Mouse (Mus musculus) heart, adult 2 months (tissue): ENCODE measurements around the gene Ntf3. TPM values are rescaled to one million over a fixed set of nuclear protein-coding genes. Genes with fewer than 3 reads are reported as not detected.

Source experiments
- DNase-seq, 2 experiments: peaks; one replicate each; pipeline ENCODE4 v3.0.0; 2021
- H3K27ac ChIP-seq: fragments of 200-600 bp; 2 replicates; pipeline ENCODE4 v1.8.1; 2022
- H3K27me3 ChIP-seq: fragments of 200-500 bp; 2 replicates; pipeline ENCODE4 v1.6.1; 2012; ENCODE audit warnings: mild to moderate bottlenecking, low read length, inconsistent platforms, mixed read lengths; ENCODE audit not compliant: control insufficient read depth, insufficient read depth
- H3K36me3 ChIP-seq: fragments of 200-500 bp; 2 replicates; pipeline ENCODE4 v1.6.1; 2012; ENCODE audit warnings: low read length, inconsistent platforms; ENCODE audit not compliant: control insufficient read depth, insufficient read depth
- H3K4me1 ChIP-seq: fragments of 200-500 bp; 2 replicates; pipeline ENCODE4 v1.6.1; 2011; ENCODE audit warnings: low read length; ENCODE audit not compliant: control insufficient read depth, insufficient read depth
- H3K4me3 ChIP-seq: fragments of 200-600 bp; 2 replicates; pipeline ENCODE4 v1.8.1; 2022
- H3K79me2 ChIP-seq: fragments of 200-500 bp; replicated peaks from 2 replicates; pipeline ENCODE4 v1.6.1; 2012; ENCODE audit warnings: mild to moderate bottlenecking, inconsistent platforms, low read length, moderate library complexity, mixed read lengths; ENCODE audit not compliant: control insufficient read depth, insufficient read depth
- H3K9ac ChIP-seq: fragments of 200-500 bp; 2 replicates; pipeline ENCODE4 v1.6.1; 2012; ENCODE audit warnings: low read depth, mild to moderate bottlenecking, control low read depth, inconsistent platforms, low read length, mixed read lengths
- CTCF ChIP-seq: fragments of 200-600 bp; IDR thresholded peaks from 2 replicates; pipeline ENCODE4 v1.8.1; 2022; ENCODE audit warnings: antibody characterized with exemption, mild to moderate bottlenecking, moderate library complexity
- EP300 ChIP-seq: fragments of 200-500 bp; IDR thresholded peaks from 2 replicates; pipeline ENCODE4 v1.6.1; 2011; ENCODE audit warnings: low read depth, low read length, control low read depth; ENCODE audit not compliant: insufficient read depth
- POLR2A ChIP-seq: fragments of 200-500 bp; IDR thresholded peaks from 2 replicates; pipeline ENCODE4 v1.6.1; 2011; ENCODE audit warnings: mild to moderate bottlenecking, low read depth, low read length, control low read depth; ENCODE audit not compliant: insufficient read depth
- WGBS: fragments of 180-500 bp; shearing (Covaris S2); methylation state at CpG from one replicate; pipeline ENCODE4 v1.1.7; 2018; 5-methylcytosine and 5-hydroxymethylcytosine counted together
- intact Hi-C: fragments of 180-260 bp; cut with DNase I; formaldehyde crosslinking; loops from one replicate; pipeline ENCODE4 v1.15.1; 2025
- polyA plus RNA-seq: library from polyadenylated mRNA; depleted of rRNA; stranded (reverse); fragments of >200 nt; gene quantifications from 2 replicates; pipeline ENCODE4 v1.2.3, GENCODE M21; 2012
- total RNA-seq, 2 experiments: library from RNA; stranded (reverse); gene quantifications; 2 replicates each; pipeline ENCODE4 v1.2.3; 2021

Gene Ntf3
- total and polyA plus RNA-seq, 3 experiments = 3.9 to 4.2 (median 4.1) TPM

DNA sequence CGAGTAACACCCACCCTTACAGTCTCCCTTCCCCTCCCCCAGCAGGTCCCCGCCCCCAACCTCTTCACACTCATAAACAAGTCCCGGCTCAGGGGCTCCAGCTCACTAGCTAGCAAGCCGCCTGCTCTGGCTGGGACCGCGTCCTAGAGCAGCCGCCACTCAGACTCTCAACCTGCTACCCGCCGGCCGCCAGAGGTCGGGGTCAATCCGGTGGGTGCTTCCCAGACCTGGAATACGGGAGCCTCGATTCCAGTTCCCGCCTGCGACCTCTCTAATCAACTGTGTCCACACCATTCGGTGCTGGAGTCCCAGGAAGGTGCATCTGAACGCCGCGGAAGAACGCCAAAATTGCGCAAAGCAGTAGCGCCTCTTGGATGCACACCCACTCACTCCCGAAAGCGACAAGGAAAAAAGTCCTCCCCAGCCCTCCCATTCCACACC lies 3.5 kb downstream of the Ntf3 start:
- Histone ChIP-seq H3K27me3 (no peaks in the 10 kb centered on the region), H3K79me2 (no peaks in the 10 kb centered on the region; the same call in 1 of the 2 replicates), H3K36me3 (peaks cover 15% of the 10 kb centered on the region), H3K4me1 (peaks cover 26% of the 10 kb centered on the region), H3K27ac (peak overlapping the region; percentile 87), H3K4me3 (peak overlapping the region; percentile 55), H3K9ac (peak overlapping the region; percentile 73)
- peak; percentile 76 to 82 for DNase-seq
- intact Hi-C loops = loop anchor here (2.0 to 10.0 kb wide), 3 partner anchors 56 to 372 kb away; partner anchors contain the start of gene Kcna5
- WGBS = 0% methylated on average over 25 of the region's 25 CpGs
- TF ChIP-seq EP300 = no peak
- TF ChIP-seq CTCF = peak; percentile 49
- TF ChIP-seq POLR2A = peak; percentile 79

DNA sequence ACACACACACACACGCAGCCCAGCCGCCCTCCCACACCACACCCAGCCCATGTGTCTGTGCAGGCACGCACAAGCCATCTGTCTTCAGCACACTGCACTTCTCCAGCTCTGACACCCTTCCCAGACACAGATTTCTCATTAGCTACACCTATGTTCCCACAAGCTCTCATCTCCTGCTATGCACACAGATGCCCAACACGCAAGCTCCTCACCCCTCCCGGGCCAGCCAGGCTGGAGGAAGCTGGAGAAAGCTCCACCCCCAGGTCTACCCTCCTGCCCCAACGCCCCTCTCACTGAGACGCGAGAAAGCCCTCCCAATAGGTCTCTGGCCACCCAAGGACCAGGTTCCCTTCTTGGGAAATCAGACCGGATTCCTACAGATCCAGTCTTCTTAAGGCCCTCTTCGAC lies 4.4 kb downstream of the Ntf3 start:
- 14% methylated on average over 10 of the region's 10 CpGs for WGBS
- H3K4me1 ChIP-seq = peaks cover 31% of the 10 kb centered on the region
- no peaks in the 10 kb centered on the region for H3K27me3 ChIP-seq
- H3K27ac ChIP-seq = peak overlapping the region; percentile 87
- intact Hi-C loops = loop anchor here (2.0 to 10.0 kb wide), 3 partner anchors 56 to 372 kb away; partner anchors contain the start of gene Kcna5
- peak; percentile 43; the same call in 1 of the 2 replicates for TF ChIP-seq EP300
- TF ChIP-seq POLR2A = peak; percentile 51; the same call in 1 of the 2 replicates
- TF ChIP-seq CTCF = no peak
- peaks cover 15% of the 10 kb centered on the region for H3K36me3 ChIP-seq
- DNase-seq = peak; percentile 56 to 65
- peak overlapping the region; percentile 73 for H3K9ac ChIP-seq
- no peaks in the 10 kb centered on the region; the same call in 1 of the 2 replicates for H3K79me2 ChIP-seq
- H3K4me3 ChIP-seq = peak overlapping the region; percentile 55

DNA sequence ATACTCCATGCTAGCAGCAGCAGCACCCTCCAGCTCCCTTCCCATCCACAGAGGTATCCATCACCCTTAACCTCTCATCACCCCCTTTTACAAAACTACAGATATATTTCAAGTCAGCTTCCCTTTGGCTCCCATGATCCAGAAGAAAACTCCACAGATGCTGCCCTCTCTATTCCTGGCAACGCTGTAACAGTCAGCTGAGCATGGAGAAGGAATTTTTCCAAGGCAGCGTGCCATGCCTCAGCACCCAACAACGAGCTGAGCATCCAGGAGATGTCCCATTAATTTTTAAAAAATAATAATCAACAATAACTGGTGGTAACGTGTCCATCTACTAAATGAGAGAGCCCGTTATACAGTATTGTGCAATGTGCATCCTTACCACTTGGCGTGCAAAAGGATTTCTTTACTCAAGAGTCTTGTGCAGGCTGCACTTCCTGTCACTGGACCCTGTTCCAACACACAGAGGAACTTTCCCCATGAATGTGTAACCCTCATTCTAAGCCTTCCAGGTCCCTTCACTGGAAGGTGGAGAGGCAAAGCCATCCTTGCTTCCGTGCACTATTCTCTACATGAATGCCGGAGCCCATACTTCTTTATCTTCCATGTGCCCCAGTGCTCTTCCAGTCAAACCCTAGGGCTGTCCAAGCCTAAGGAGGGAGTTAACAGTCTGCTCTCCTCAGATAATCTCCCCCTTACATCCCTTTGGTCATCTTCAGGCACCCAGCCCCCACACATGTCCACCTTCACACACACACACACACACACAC lies 5.0 kb downstream of the Ntf3 start:
- peaks cover 31% of the 10 kb centered on the region for H3K4me1 ChIP-seq
- TF ChIP-seq POLR2A (no peak), CTCF (peak; percentile 49)
- H3K79me2 ChIP-seq = no peaks in the 10 kb centered on the region; the same call in 1 of the 2 replicates
- WGBS = 40% methylated on average over 8 of the region's 8 CpGs
- H3K27ac ChIP-seq = peak overlapping the region; percentile 78
- peak overlapping the region; percentile 73 for H3K9ac ChIP-seq
- intact Hi-C loops = loop anchor here (2.0 to 10.0 kb wide), 3 partner anchors 55 to 373 kb away; partner anchors contain the start of gene Kcna5
- no peak overlapping the region for H3K4me3 ChIP-seq
- no peaks in the 10 kb centered on the region for H3K27me3 ChIP-seq
- peaks cover 15% of the 10 kb centered on the region for H3K36me3 ChIP-seq
- DNase-seq = no peak

DNA sequence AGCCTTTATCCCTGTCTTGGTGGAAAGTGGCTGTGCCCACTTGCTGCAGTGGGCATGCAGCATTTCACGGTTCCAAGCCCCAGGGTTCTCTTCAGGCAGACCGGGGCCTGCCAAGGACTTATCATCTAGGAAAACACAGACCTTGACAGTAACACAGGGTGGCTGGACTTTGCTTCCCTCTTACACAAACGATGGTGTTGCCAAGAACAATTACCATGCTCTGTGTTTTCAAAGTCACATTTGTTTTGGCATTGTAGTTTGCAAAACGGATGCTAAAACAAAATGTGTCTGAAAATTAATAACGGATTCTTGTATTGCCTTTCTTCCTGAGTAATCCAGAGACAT lies 6.7 kb downstream of the Ntf3 start:
- TF ChIP-seq EP300 = no peak
- TF ChIP-seq CTCF = no peak
- TF ChIP-seq POLR2A = no peak
- WGBS = 14% methylated on average over 5 of the region's 5 CpGs

DNA sequence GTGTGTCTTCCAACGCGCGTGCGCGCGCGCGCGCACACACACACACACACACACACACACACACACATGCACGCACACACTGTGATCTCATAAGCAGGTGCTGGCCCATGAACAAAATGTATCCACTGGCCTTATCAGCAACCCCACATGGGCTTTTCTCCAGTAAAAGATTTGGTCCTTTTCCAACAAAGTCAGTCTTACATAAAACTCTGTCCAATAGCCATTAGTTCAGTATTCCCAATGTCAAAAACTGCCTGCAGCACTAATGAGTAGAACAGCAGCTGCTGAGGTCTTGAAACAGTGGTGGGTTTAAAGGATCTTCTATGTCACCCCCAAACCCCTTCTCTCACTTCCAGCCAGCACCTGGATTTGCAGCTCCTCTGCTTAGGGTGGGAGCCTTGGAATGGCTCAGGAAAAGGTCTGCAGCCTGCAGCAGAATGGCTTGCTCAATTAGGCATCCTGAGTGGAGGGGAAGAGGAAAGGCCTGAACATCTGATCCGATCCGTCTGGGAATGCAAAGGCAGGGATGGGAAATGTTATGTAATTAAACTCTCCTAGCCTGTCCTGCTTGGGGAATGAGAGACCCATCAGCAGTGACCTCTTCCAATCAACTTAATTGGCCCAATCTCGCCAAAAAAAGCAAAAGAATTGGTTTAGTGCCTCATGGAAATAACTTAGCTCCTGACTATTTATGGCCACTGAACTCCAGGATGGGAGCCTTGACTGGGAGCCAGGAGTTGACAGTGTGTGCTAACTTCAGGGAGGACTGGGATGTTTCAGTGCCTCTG lies 7.2 kb downstream of the Ntf3 start:
- TF ChIP-seq EP300 (peak; percentile 88), POLR2A (peak; percentile 34; the same call in 1 of the 2 replicates), CTCF (no peak)
- no peak overlapping the region for H3K4me3 ChIP-seq
- peak overlapping the region; percentile 78 for H3K27ac ChIP-seq

More for the DNA sequence above, 6.7 kb downstream of the Ntf3 start:
- H3K79me2 ChIP-seq = no peaks in the 10 kb centered on the region; the same call in none of the 2 replicates
- no peak for DNase-seq
- H3K36me3 ChIP-seq = peaks cover 18% of the 10 kb centered on the region
- peak overlapping the region; percentile 18; the same call in 1 of the 2 replicates for H3K9ac ChIP-seq
- H3K4me3 ChIP-seq = no peak overlapping the region
- peak overlapping the region; percentile 78 for H3K27ac ChIP-seq
- H3K4me1 ChIP-seq = peaks cover 40% of the 10 kb centered on the region
- intact Hi-C loops = loop anchor here (10.0 kb wide), 1 partner anchor 115 kb away; no protein-coding TSS in a partner anchor
- H3K27me3 ChIP-seq = no peaks in the 10 kb centered on the region

More for the DNA sequence above, 7.2 kb downstream of the Ntf3 start:
- 53% methylated on average over 13 of the region's 13 CpGs for WGBS
- peak overlapping the region; percentile 18; the same call in 1 of the 2 replicates for H3K9ac ChIP-seq
- peak; percentile 67 to 75 for DNase-seq
- no peaks in the 10 kb centered on the region; the same call in none of the 2 replicates for H3K79me2 ChIP-seq
- no peaks in the 10 kb centered on the region for H3K27me3 ChIP-seq
- H3K36me3 ChIP-seq = peaks cover 18% of the 10 kb centered on the region
- intact Hi-C loops = loop anchor here (2.0 to 10.0 kb wide), 3 partner anchors 17 to 215 kb away; no protein-coding TSS in a partner anchor
- peaks cover 40% of the 10 kb centered on the region for H3K4me1 ChIP-seq
